Mouse (Mus musculus) ES-E14 (cell line): ENCODE measurements around the gene Gm266. TPM values are rescaled to one million over a fixed set of nuclear protein-coding genes. Genes with fewer than 3 reads are reported as not detected.

ENCODE experiments used
- DNase-seq: peaks from one replicate; pipeline ENCODE4 v3.0.0-alpha.2; 2013; ENCODE audit warnings: low read depth, low spot score
- H3K27ac ChIP-seq: 2 replicates; pipeline ENCODE4 v1.5.1; 2012; ENCODE audit warnings: low read depth, mild to moderate bottlenecking, low read length, moderate library complexity, mixed read lengths; ENCODE audit not compliant: poor library complexity, insufficient read depth, severe bottlenecking
- H3K36me3 ChIP-seq: 2 replicates; pipeline ENCODE4 v1.6.1; 2012; ENCODE audit warnings: mild to moderate bottlenecking, low read length, moderate library complexity, mixed read lengths; ENCODE audit not compliant: control insufficient read depth, poor library complexity, insufficient read depth, severe bottlenecking
- H3K4me1 ChIP-seq, 2 experiments: fragments of 150-350 bp in 1 of 2; sonication (generic) in 1 of 2; 2 replicates each; pipeline ENCODE4 v1.6.1; 2012; ENCODE audit warnings: low read length in 2 of 2, mild to moderate bottlenecking in 1 of 2, mixed read lengths in 1 of 2; ENCODE audit not compliant: control insufficient read depth in 2 of 2, insufficient read depth in 2 of 2, poor library complexity in 1 of 2
- H3K4me3 ChIP-seq, 2 experiments: fragments of 150-350 bp in 1 of 2; sonication (generic) in 1 of 2; 2 replicates each; pipeline ENCODE4 v1.5.1; 2012; ENCODE audit warnings: low read length in 2 of 2, low read depth in 1 of 2, mild to moderate bottlenecking in 1 of 2, mixed read lengths in 1 of 2; ENCODE audit not compliant: insufficient read depth in 1 of 2, poor library complexity in 1 of 2, severe bottlenecking in 1 of 2
- H3K9ac ChIP-seq: 2 replicates; pipeline ENCODE4 v1.6.1; 2012; ENCODE audit warnings: low read depth, mild to moderate bottlenecking, low read length, mixed read lengths; ENCODE audit not compliant: poor library complexity, insufficient read depth, severe bottlenecking
- H3K9me3 ChIP-seq: fragments of 150-350 bp; sonication (generic); 2 replicates; pipeline ENCODE4 v1.6.1; 2012; ENCODE audit warnings: low read depth, mild to moderate bottlenecking, low read length; ENCODE audit not compliant: control insufficient read depth, insufficient read depth
- CHD2 ChIP-seq: IDR thresholded peaks from 2 replicates; pipeline ENCODE4 v1.6.1; 2014; ENCODE audit warnings: mild to moderate bottlenecking, low read depth, low read length, inconsistent platforms
- HCFC1 ChIP-seq: IDR thresholded peaks from 2 replicates; pipeline ENCODE4 v1.6.1; 2012; ENCODE audit warnings: low read length, inconsistent platforms, borderline replicate concordance; ENCODE audit not compliant: insufficient read depth
- MAFK ChIP-seq: IDR thresholded peaks from 2 replicates; pipeline ENCODE4 v1.6.1; 2014; ENCODE audit warnings: mild to moderate bottlenecking, low read depth, low read length, inconsistent platforms; ENCODE audit not compliant: insufficient read depth
- ZC3H11A ChIP-seq: IDR thresholded peaks from 2 replicates; pipeline ENCODE4 v1.6.1; 2012; ENCODE audit warnings: low read depth, mild to moderate bottlenecking, inconsistent platforms, low read length, borderline replicate concordance
- ZNF384 ChIP-seq: IDR thresholded peaks from 2 replicates; pipeline ENCODE4 v1.6.1; 2012; ENCODE audit warnings: low read depth, low read length, inconsistent platforms
- in situ Hi-C, 2 experiments: fragments of 600-800 bp; cut with MboI; formaldehyde crosslinking; loops; one replicate each; pipeline ENCODE4 v1.15.1; 2025; ENCODE audit warnings: low sequenced_read_pairs in 2 of 2, inconsistent platforms in 1 of 2; ENCODE audit not compliant: unreplicated experiment in 2 of 2
- total RNA-seq: library from RNA; depleted of rRNA; stranded (reverse); fragments of 300-350 nt; gene quantifications from 2 replicates; pipeline ENCODE4 v1.2.3, GENCODE M21; 2012

Gm266 gene
- total RNA-seq, 1 experiment, result 0.62 TPM

DNA sequence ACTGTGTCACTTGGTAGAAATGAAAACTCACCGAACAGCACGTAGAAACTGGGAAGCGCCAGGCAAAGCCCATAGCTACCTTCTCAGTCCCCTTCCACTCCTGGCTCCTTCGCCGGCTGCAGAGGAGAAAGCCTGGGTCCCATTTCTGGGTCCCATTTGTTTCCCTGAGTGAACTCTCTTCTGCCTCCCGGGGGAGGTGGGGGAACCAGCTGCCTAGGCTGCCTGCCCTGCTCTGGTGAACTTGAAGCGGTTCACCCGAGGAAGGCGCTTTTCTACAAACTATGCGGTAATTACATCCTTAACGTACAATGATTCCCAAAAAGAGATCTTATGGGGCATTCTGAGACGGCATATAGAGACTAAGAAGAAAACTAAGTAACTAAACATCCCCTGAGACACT, 832 bp upstream of the Gm266 start:
- Histone ChIP-seq H3K36me3 (no peaks in the 10 kb centered on the region), H3K4me1 (peaks cover 0 to 2% of the 10 kb centered on the region in 2 experiments; a peak in 1 of 4 replicates), H3K9me3 (no peaks in the 10 kb centered on the region), H3K27ac (no peak overlapping the region), H3K4me3 (peak overlapping the region; percentile 55 to 68; a peak in 3 of 4 replicates), H3K9ac (peak overlapping the region; percentile 62; the same call in 1 of the 2 replicates)
- DNase-seq, result no peak
- TF ChIP-seq ZNF384 (no peak), CHD2 (no peak), HCFC1 (no peak), MAFK (no peak), ZC3H11A (no peak)
- in situ Hi-C loops, result no loop called here

DNA sequence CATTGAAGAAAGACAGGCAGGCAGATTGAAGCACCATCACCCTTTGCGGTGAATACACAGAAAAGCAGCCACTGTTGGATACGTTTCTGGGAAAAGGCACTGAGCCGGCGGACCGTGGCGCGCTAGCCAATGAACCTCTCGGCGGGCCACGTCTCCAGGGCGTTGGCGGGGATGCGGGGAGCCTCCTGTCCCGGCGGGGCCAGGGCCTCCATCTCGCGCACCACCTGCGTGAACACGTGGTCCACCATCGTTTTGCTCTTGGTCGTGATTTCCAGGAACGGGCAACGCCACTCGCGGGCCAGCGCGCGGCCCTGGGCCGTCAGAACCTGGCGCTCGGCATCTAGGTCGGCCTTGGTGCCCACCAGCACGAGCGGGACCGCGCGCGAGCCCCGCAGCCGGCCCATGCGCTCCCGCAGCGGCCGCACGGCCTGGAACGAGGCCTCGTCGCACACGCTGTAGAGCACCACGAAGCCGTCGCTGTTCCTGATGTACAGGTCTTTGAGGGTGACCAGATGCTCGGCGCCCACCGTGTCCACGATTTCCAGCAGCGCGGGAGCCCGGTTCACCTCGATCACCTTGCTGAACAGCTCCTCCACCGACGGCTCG, 474 bp downstream of the Gm266 start:
- peak overlapping the region; percentile 62 for H3K9ac ChIP-seq
- in situ Hi-C loops, result no loop called here
- H3K27ac ChIP-seq, result no peak overlapping the region
- H3K4me3 ChIP-seq, result peak overlapping the region; percentile 55 to 68
- no peaks in the 10 kb centered on the region for H3K36me3 ChIP-seq
- no peak for DNase-seq
- H3K9me3 ChIP-seq, result no peaks in the 10 kb centered on the region
- H3K4me1 ChIP-seq, result peaks cover 0 to 2% of the 10 kb centered on the region in 2 experiments; a peak in 1 of 4 replicates
- TF ChIP-seq ZNF384 (no peak), CHD2 (no peak), HCFC1 (no peak), ZC3H11A (no peak), MAFK (no peak)

DNA sequence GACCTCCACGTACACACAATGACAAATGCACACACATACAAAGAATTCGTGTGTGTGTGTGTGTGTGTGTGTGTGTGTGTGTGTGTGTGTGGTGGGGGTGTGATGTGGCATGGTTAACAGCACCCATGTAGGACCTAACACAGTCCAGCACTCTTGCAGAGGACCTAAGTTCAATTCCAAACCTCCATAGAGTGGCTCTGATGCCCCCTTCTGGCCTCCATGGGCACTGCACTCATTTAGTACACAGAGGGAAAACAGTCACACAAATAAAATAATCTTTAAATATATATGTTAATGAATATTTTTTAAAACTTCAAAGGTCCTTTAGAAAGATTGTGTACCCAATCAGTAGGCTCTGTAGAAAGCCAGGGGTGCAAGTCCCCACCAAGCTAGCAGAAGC, 5.7 kb downstream of the Gm266 start:
- in situ Hi-C loops, result no loop called here
- Histone ChIP-seq H3K27ac (no peak overlapping the region), H3K4me3 (no peak overlapping the region), H3K9ac (no peak overlapping the region), H3K36me3 (no peaks in the 10 kb centered on the region), H3K9me3 (no peaks in the 10 kb centered on the region), H3K4me1 (no peaks in the 10 kb centered on the region)
- no peak for DNase-seq
- TF ChIP-seq ZC3H11A, result no peak
- no peak for TF ChIP-seq CHD2
- TF ChIP-seq ZNF384, result no peak
- TF ChIP-seq MAFK, result no peak

DNA sequence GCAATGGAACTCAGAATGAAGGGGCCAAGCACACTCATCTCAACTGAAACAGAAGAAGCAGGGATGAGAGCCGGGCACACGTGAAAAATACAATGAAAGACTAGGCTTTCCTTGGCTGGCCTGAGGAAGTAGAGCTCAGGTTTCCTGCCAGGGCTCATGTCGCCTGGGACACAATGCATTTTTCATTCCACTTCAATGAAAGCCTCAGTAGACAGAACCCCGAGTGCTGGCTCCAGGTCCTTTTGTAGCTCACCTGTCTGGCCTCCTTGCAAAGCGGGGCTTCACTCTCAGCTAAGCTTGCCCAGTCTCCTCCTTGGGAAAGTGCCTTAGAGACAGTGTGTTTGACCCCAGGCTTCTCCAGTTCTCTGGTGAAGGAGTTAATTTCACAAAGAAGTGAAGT, 6.7 kb downstream of the Gm266 start:
- H3K4me3 ChIP-seq, result no peak overlapping the region
- no peak for TF ChIP-seq HCFC1
- no peak for TF ChIP-seq MAFK
- no peak for TF ChIP-seq ZNF384
- TF ChIP-seq CHD2, result no peak
- no peak for TF ChIP-seq ZC3H11A
- H3K36me3 ChIP-seq, result no peaks in the 10 kb centered on the region
- no peaks in the 10 kb centered on the region for H3K9me3 ChIP-seq
- no peaks in the 10 kb centered on the region for H3K4me1 ChIP-seq
- in situ Hi-C loops, result no loop called here
- no peak for DNase-seq
- H3K9ac ChIP-seq, result no peak overlapping the region
- no peak overlapping the region for H3K27ac ChIP-seq
